Mouse (Mus musculus): ENCODE results near the gene Ndufb10. TPM values are rescaled to one million over a fixed set of nuclear protein-coding genes. Genes with fewer than 3 reads are reported as not detected.

Ndufb10 gene
- polyA plus RNA-seq, 1 experiment from 2014 or later, result 344 TPM

DNA sequence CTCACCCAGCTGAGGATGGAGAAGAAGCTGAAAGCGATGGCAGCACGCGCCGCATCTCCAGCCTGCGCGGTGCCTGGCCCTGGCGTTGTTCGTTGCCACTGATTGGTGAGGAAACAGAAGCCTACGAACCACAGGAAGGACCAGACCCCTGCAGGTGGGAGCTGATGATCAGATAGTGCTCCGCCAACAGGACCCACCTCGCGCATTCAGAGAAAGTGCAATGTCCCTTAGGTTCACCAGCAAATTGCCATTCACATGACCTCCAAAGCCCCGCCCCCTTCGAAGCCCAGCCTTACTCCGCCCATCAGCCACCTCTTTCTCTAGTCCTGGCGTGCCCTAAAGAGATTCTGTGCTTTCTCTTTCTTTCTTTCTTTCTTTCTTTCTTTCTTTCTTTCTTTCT lies 37.8 kb downstream of the Ndufb10 start:
- Histone ChIP-seq H3K4me2 (peak overlapping the region; percentile 52), H3K9ac (0 out of 2 replicates have a peak overlapping the region, but pooled peaks have one; percentile 24), H3K4me3 (peak overlapping the region; percentile 25; the same call in 1 of the 2 replicates), H3K9me3 (no peaks in the 10 kb centered on the region), H3K36me3 (peaks cover 11% of the 10 kb centered on the region), H3K27ac (replicated peaks) (no peak overlapping the region), H3K27me3 (replicated peaks) (peaks cover 57% of the 10 kb centered on the region), H3K4me1 (peaks cover 25% of the 10 kb centered on the region)
- WGBS, result 22% methylated on average over 16 of the region's 16 CpGs
- ATAC-seq (ENCODE audit: extremely low read depth, insufficient number of reproducible peaks, low FRiP score, low TSS enrichment), result peak; percentile 26; the same call in 1 of the 2 replicates

DNA sequence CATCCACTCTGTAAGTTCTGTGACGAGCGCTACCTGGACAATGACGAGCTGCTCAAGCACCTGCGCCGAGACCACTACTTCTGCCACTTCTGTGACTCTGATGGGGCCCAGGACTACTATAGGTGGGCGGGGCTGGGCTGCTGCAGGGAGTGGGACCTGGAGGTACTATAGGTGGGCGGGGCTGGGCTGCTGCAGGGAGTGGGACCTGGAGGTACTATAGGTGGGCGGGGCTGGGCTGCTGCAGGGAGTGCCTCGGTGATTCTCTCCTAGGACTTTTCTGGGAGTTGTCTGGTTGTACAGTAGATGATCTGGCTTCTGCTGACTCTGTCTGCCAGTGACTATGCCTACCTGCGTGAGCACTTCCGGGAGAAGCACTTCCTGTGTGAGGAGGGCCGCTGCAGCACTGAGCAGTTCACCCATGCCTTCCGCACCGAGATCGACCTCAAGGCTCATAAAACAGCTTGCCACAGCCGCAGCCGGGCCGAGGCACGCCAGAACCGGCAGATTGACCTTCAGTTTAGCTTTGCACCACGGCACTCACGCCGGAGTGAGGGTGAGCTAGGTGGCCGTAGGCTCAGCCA lies 46.7 kb downstream of the Ndufb10 start:
- Histone ChIP-seq H3K36me3 (peaks cover 64% of the 10 kb centered on the region), H3K4me1 (peaks cover 21% of the 10 kb centered on the region), H3K4me3 (no peak overlapping the region), H3K9me3 (no peaks in the 10 kb centered on the region), H3K27me3 (replicated peaks) (no peaks in the 10 kb centered on the region), H3K4me2 (no peak overlapping the region), H3K9ac (no peak overlapping the region), H3K27ac (replicated peaks) (no peak overlapping the region)
- no peak for ATAC-seq (ENCODE audit: extremely low read depth, insufficient number of reproducible peaks, low FRiP score, low TSS enrichment)
- WGBS, result 91% methylated on average over 24 of the region's 24 CpGs

DNA sequence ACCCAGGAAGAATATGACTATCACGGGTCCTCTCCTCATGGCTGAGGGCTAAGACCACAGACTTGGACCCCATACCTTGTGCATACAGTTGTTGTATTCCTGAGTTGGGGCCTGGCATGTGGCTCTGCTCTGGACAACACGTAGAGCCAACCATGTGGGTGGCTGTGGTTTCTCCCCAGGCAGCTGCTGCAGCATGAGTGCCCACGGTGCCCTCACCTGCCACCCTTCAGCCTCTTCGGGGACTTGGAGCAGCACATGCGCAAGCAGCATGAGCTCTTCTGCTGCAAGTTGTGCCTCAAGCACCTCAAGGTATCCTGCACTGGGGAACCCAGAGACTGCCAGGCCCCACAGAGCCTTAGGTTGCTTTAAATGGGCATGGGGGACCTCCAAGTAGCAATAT lies 47.4 kb downstream of the Ndufb10 start:
- no peak overlapping the region for H3K9ac ChIP-seq
- peaks cover 57% of the 10 kb centered on the region for H3K36me3 ChIP-seq
- H3K4me2 ChIP-seq, result no peak overlapping the region
- no peaks in the 10 kb centered on the region for H3K9me3 ChIP-seq
- 90% methylated on average over 5 of the region's 5 CpGs for WGBS
- no peak overlapping the region for H3K27ac ChIP-seq (replicated peaks)
- ATAC-seq (ENCODE audit: extremely low read depth, insufficient number of reproducible peaks, low FRiP score, low TSS enrichment), result no peak
- H3K4me3 ChIP-seq, result no peak overlapping the region
- H3K4me1 ChIP-seq, result peaks cover 28% of the 10 kb centered on the region
- H3K27me3 ChIP-seq (replicated peaks), result no peaks in the 10 kb centered on the region

GRCm38 (mm10) chr17:24676187-24676586 lies 48.1 kb downstream of the Ndufb10 start:
- Histone ChIP-seq H3K4me3 (no peak overlapping the region), H3K9me3 (no peaks in the 10 kb centered on the region), H3K27ac (replicated peaks) (no peak overlapping the region), H3K9ac (0 out of 2 replicates have a peak overlapping the region, but pooled peaks have one; percentile 2), H3K4me1 (peaks cover 35% of the 10 kb centered on the region), H3K36me3 (peaks cover 50% of the 10 kb centered on the region), H3K27me3 (replicated peaks) (no peaks in the 10 kb centered on the region), H3K4me2 (no peak overlapping the region)
- no peak for ATAC-seq (ENCODE audit: extremely low read depth, insufficient number of reproducible peaks, low FRiP score, low TSS enrichment)
- 57% methylated on average over 2 of the region's 2 CpGs for WGBS

DNA sequence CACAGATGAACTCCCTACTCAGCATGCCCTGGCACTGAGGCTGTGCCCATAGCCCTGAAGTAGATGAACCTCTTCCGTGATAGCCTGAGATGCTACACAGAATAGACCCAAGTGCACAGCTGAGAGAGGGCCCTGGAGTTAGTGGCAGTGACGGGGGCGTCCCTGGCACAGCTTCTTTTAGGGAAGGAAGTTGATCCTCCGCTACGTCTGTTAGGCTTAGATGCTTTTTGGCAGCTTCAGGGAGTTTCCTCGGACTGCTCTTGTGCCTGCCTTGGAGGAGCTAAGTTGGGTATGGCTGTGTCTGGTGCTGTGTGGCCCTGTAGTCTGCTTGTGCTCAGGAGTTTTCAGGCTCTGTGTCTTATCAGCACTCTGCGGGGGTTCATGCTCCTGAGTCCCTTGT lies 50.0 kb downstream of the Ndufb10 start:
- H3K4me3 ChIP-seq, result no peak overlapping the region
- no peak overlapping the region for H3K27ac ChIP-seq (replicated peaks)
- H3K4me2 ChIP-seq, result no peak overlapping the region
- H3K36me3 ChIP-seq, result peaks cover 31% of the 10 kb centered on the region
- 68% methylated on average over 7 of the region's 7 CpGs for WGBS
- peaks cover 47% of the 10 kb centered on the region for H3K4me1 ChIP-seq
- no peaks in the 10 kb centered on the region for H3K9me3 ChIP-seq
- H3K27me3 ChIP-seq (replicated peaks), result no peaks in the 10 kb centered on the region
- peak overlapping the region; percentile 56 for H3K9ac ChIP-seq
- ATAC-seq (ENCODE audit: extremely low read depth, insufficient number of reproducible peaks, low FRiP score, low TSS enrichment), result no peak

GRCm38 (mm10) chr17:24672141-24672540 lies 52.1 kb downstream of the Ndufb10 start:
- H3K27ac ChIP-seq (replicated peaks), result no peak overlapping the region
- peak overlapping the region; percentile 85 for H3K4me2 ChIP-seq
- H3K9me3 ChIP-seq, result no peaks in the 10 kb centered on the region
- no peak for ATAC-seq (ENCODE audit: extremely low read depth, insufficient number of reproducible peaks, low FRiP score, low TSS enrichment)
- H3K27me3 ChIP-seq (replicated peaks), result no peaks in the 10 kb centered on the region
- H3K4me1 ChIP-seq, result peaks cover 54% of the 10 kb centered on the region
- peaks cover 10% of the 10 kb centered on the region for H3K36me3 ChIP-seq
- WGBS, result 28% methylated on average over 5 of the region's 5 CpGs
- H3K9ac ChIP-seq, result peak overlapping the region; percentile 98
- no peak overlapping the region; the same call in 1 of the 2 replicates for H3K4me3 ChIP-seq

Other genes with a start within 250 kb of the Ndufb10 start
- gene Mlst8, start 245.4 kb downstream of the Ndufb10 start, polyA plus RNA-seq (2015; fragmentation: Nextera tagmentation; extraction: Ambion mirVana), result 18.1 TPM in 2 replicates
- gene Caskin1, start 235.9 kb downstream of the Ndufb10 start, polyA plus RNA-seq (2015; fragmentation: Nextera tagmentation; extraction: Ambion mirVana), result 0.55 and 0.76 TPM in 2 replicates
- 72.5 and 76.1 TPM in 2 replicates for gene Traf7, start 196.5 kb downstream of the Ndufb10 start, polyA plus RNA-seq (2015; fragmentation: Nextera tagmentation; extraction: Ambion mirVana)
- 1.0 and 1.4 TPM in 2 replicates for gene Rab26, start 190.3 kb downstream of the Ndufb10 start, polyA plus RNA-seq (2015; fragmentation: Nextera tagmentation; extraction: Ambion mirVana)
- gene Pkd1, start 174.6 kb downstream of the Ndufb10 start, polyA plus RNA-seq (2015; fragmentation: Nextera tagmentation; extraction: Ambion mirVana), result 10.9 and 14.2 TPM in 2 replicates
- 43.4 and 47.9 TPM in 2 replicates for gene Tsc2, start 91.8 kb downstream of the Ndufb10 start, polyA plus RNA-seq (2015; fragmentation: Nextera tagmentation; extraction: Ambion mirVana)
- 9.6 and 9.8 TPM in 2 replicates for gene Nthl1, start 91.8 kb downstream of the Ndufb10 start, polyA plus RNA-seq (2015; fragmentation: Nextera tagmentation; extraction: Ambion mirVana)
- 46.8 and 51.1 TPM in 2 replicates for gene Slc9a3r2, start 74.2 kb downstream of the Ndufb10 start, polyA plus RNA-seq (2015; fragmentation: Nextera tagmentation; extraction: Ambion mirVana)
- not detected in 2 replicates for gene Npw, start 66.0 kb downstream of the Ndufb10 start, polyA plus RNA-seq (2015; fragmentation: Nextera tagmentation; extraction: Ambion mirVana)
- 15.1 and 15.8 TPM in 2 replicates for gene Zfp598, start 54.8 kb downstream of the Ndufb10 start, polyA plus RNA-seq (2015; fragmentation: Nextera tagmentation; extraction: Ambion mirVana)
- 0.59 and 0.83 TPM in 2 replicates for gene Syngr3, start 34.5 kb downstream of the Ndufb10 start, polyA plus RNA-seq (2015; fragmentation: Nextera tagmentation; extraction: Ambion mirVana)
- 31.4 and 31.9 TPM in 2 replicates for gene Gfer, start 28.3 kb downstream of the Ndufb10 start, polyA plus RNA-seq (2015; fragmentation: Nextera tagmentation; extraction: Ambion mirVana)
- 1.1 TPM in 2 replicates for gene Noxo1, start 28.2 kb downstream of the Ndufb10 start, polyA plus RNA-seq (2015; fragmentation: Nextera tagmentation; extraction: Ambion mirVana)
- gene Tbl3, start 16.8 kb downstream of the Ndufb10 start, polyA plus RNA-seq (2015; fragmentation: Nextera tagmentation; extraction: Ambion mirVana), result 45.7 and 47.4 TPM in 2 replicates
- gene Rnf151, start 6.4 kb downstream of the Ndufb10 start, polyA plus RNA-seq (2015; fragmentation: Nextera tagmentation; extraction: Ambion mirVana), result not detected in 2 replicates
- gene Rps2, start 6.4 kb downstream of the Ndufb10 start, polyA plus RNA-seq (2015; fragmentation: Nextera tagmentation; extraction: Ambion mirVana), result 903 and 1,010 TPM in 2 replicates
- 0.68 and 1.1 TPM in 2 replicates for gene Rpl3l, start 3.3 kb upstream of the Ndufb10 start, polyA plus RNA-seq (2015; fragmentation: Nextera tagmentation; extraction: Ambion mirVana)
- gene Msrb1, start 12.2 kb upstream of the Ndufb10 start, polyA plus RNA-seq (2015; fragmentation: Nextera tagmentation; extraction: Ambion mirVana), result 18.0 and 20.4 TPM in 2 replicates
- 0.24 and 0.59 TPM in 2 replicates for gene Hs3st6, start 28.5 kb upstream of the Ndufb10 start, polyA plus RNA-seq (2015; fragmentation: Nextera tagmentation; extraction: Ambion mirVana)
- gene Meiob, start 79.8 kb upstream of the Ndufb10 start, polyA plus RNA-seq (2015; fragmentation: Nextera tagmentation; extraction: Ambion mirVana), result not detected in 2 replicates
- 47.3 and 54.5 TPM in 2 replicates for gene Hagh, start 115.7 kb upstream of the Ndufb10 start, polyA plus RNA-seq (2015; fragmentation: Nextera tagmentation; extraction: Ambion mirVana)
- gene Fahd1, start 125.9 kb upstream of the Ndufb10 start, polyA plus RNA-seq (2015; fragmentation: Nextera tagmentation; extraction: Ambion mirVana), result 36.9 and 39.7 TPM in 2 replicates
- gene Igfals, start 141.5 kb upstream of the Ndufb10 start, polyA plus RNA-seq (2015; fragmentation: Nextera tagmentation; extraction: Ambion mirVana), result 0.11 and 0.50 TPM in 2 replicates
- 36.1 and 41.4 TPM in 2 replicates for gene Nubp2, start 161.9 kb upstream of the Ndufb10 start, polyA plus RNA-seq (2015; fragmentation: Nextera tagmentation; extraction: Ambion mirVana)
- gene Spsb3, start 162.2 kb upstream of the Ndufb10 start, polyA plus RNA-seq (2015; fragmentation: Nextera tagmentation; extraction: Ambion mirVana), result 27.8 and 29.9 TPM in 2 replicates
- gene Eme2, start 170.6 kb upstream of the Ndufb10 start, polyA plus RNA-seq (2015; fragmentation: Nextera tagmentation; extraction: Ambion mirVana), result 20.7 and 22.5 TPM in 2 replicates
- gene Mrps34, start 170.6 kb upstream of the Ndufb10 start, polyA plus RNA-seq (2015; fragmentation: Nextera tagmentation; extraction: Ambion mirVana), result 79.2 and 81.5 TPM in 2 replicates
- 32.0 and 41.0 TPM in 2 replicates for gene Nme3, start 172.0 kb upstream of the Ndufb10 start, polyA plus RNA-seq (2015; fragmentation: Nextera tagmentation; extraction: Ambion mirVana)
- 24.1 and 25.2 TPM in 2 replicates for gene Mapk8ip3, start 212.5 kb upstream of the Ndufb10 start, polyA plus RNA-seq (2015; fragmentation: Nextera tagmentation; extraction: Ambion mirVana)
- 122 and 123 TPM in 2 replicates for gene Jpt2, start 236.2 kb upstream of the Ndufb10 start, polyA plus RNA-seq (2015; fragmentation: Nextera tagmentation; extraction: Ambion mirVana)